Mouse (Mus musculus): ENCODE measurements around the gene Rtcb. TPM values are rescaled to one million over a fixed set of nuclear protein-coding genes. Genes with fewer than 3 reads are reported as not detected.

Rtcb gene
- polyA plus RNA-seq, 1 experiment from 2014 or later: 223 TPM

GRCm38 (mm10) chr10:85929208-85929591 is 28.4 kb downstream of the Rtcb start:
- WGBS: 57% methylated on average over 11 of the region's 11 CpGs
- Histone ChIP-seq H3K4me3 (ENCODE audit: low read depth, low read length) (no peak overlapping the region), H3K4me1 (ENCODE audit: control insufficient read depth, insufficient read depth, low read length) (no peaks in the 10 kb centered on the region; the same call in 1 of the 2 replicates), H3K4me2 (ENCODE audit: low read depth, low read length) (no peak overlapping the region; the same call in 1 of the 2 replicates), H3K9ac (replicated peaks; ENCODE audit: low read length) (no peak overlapping the region), H3K36me3 (replicated peaks; ENCODE audit: control insufficient read depth, insufficient read depth, low read depth, low read length) (no peaks in the 10 kb centered on the region), H3K9me3 (replicated peaks; ENCODE audit: control insufficient read depth, low read length) (no peaks in the 10 kb centered on the region), H3K27me3 (ENCODE audit: control insufficient read depth, insufficient read depth, low read length) (peaks cover 4% of the 10 kb centered on the region), H3K27ac (replicated peaks; ENCODE audit: low read depth, low read length) (no peak overlapping the region)
- ATAC-seq (replicated peaks; ENCODE audit: insufficient number of reproducible peaks, low FRiP score, low TSS enrichment, low read depth) (no peak), DNase-seq (ENCODE audit: low spot score) (no peak)

GRCm38 (mm10) chr10:85928499-85929207 is 29.0 kb downstream of the Rtcb start:
- Histone ChIP-seq H3K27me3 (ENCODE audit: control insufficient read depth, insufficient read depth, low read length) (peaks cover 4% of the 10 kb centered on the region), H3K4me3 (ENCODE audit: low read depth, low read length) (peak overlapping the region; percentile 52), H3K9ac (replicated peaks; ENCODE audit: low read length) (peak overlapping the region; percentile 54), H3K36me3 (replicated peaks; ENCODE audit: control insufficient read depth, insufficient read depth, low read depth, low read length) (no peaks in the 10 kb centered on the region), H3K4me2 (ENCODE audit: low read depth, low read length) (peak overlapping the region; percentile 95), H3K9me3 (replicated peaks; ENCODE audit: control insufficient read depth, low read length) (no peaks in the 10 kb centered on the region), H3K27ac (replicated peaks; ENCODE audit: low read depth, low read length) (no peak overlapping the region), H3K4me1 (ENCODE audit: control insufficient read depth, insufficient read depth, low read length) (no peaks in the 10 kb centered on the region; the same call in 1 of the 2 replicates)
- ATAC-seq (replicated peaks; ENCODE audit: insufficient number of reproducible peaks, low FRiP score, low TSS enrichment, low read depth) (peak; percentile 80), DNase-seq (ENCODE audit: low spot score) (peak; percentile 80)
- WGBS: 2% methylated on average over 63 of the region's 63 CpGs

- Histone ChIP-seq H3K4me3 (ENCODE audit: low read depth, low read length) (peak within 1 kb of the TSS; percentile 52), H3K9me3 (replicated peaks; ENCODE audit: control insufficient read depth, low read length) (no peaks in the 10 kb centered on the region), H3K9ac (replicated peaks; ENCODE audit: low read length) (peak within 1 kb of the TSS; percentile 54), H3K27ac (replicated peaks; ENCODE audit: low read depth, low read length) (no peak within 1 kb of the TSS), H3K4me2 (ENCODE audit: low read depth, low read length) (peak within 1 kb of the TSS; percentile 95), H3K4me1 (ENCODE audit: control insufficient read depth, insufficient read depth, low read length) (no peaks in the 10 kb centered on the region; the same call in 1 of the 2 replicates), H3K36me3 (replicated peaks; ENCODE audit: control insufficient read depth, insufficient read depth, low read depth, low read length) (no peaks in the 10 kb centered on the region), H3K27me3 (ENCODE audit: control insufficient read depth, insufficient read depth, low read length) (peaks cover 4% of the 10 kb centered on the region)
- DNase-seq (ENCODE audit: low spot score) (peak; percentile 29), ATAC-seq (replicated peaks; ENCODE audit: insufficient number of reproducible peaks, low FRiP score, low TSS enrichment, low read depth) (no peak)
- 2% methylated on average over 23 of the region's 23 CpGs for WGBS
These were observed 29.8 kb downstream of the Rtcb start, which contains the start of gene Ascl4 for GRCm38 (mm10) chr10:85927676-85928445. TSS of gene Ascl4 (plus strand) at chr10:85927681.

- DNase-seq (ENCODE audit: low spot score): peak; percentile 99
- peak within 1 kb of the TSS; percentile 85 for H3K9ac ChIP-seq (replicated peaks; ENCODE audit: low read length)
- H3K9me3 ChIP-seq (replicated peaks; ENCODE audit: control insufficient read depth, low read length): no peaks in the 10 kb centered on the region
- peak within 1 kb of the TSS; percentile 72 for H3K4me3 ChIP-seq (ENCODE audit: low read depth, low read length)
- peak within 1 kb of the TSS; percentile 42 for H3K27ac ChIP-seq (replicated peaks; ENCODE audit: low read depth, low read length)
- WGBS: 0% methylated on average over 54 of the region's 90 CpGs
- ATAC-seq (replicated peaks; ENCODE audit: insufficient number of reproducible peaks, low FRiP score, low TSS enrichment, low read depth): peak; percentile 99
- no peaks in the 10 kb centered on the region for H3K27me3 ChIP-seq (ENCODE audit: control insufficient read depth, insufficient read depth, low read length)
- H3K36me3 ChIP-seq (replicated peaks; ENCODE audit: control insufficient read depth, insufficient read depth, low read depth, low read length): no peaks in the 10 kb centered on the region; the same call in 1 of the 2 replicates
- peak within 1 kb of the TSS; percentile 68 for H3K4me2 ChIP-seq (ENCODE audit: low read depth, low read length)
- H3K4me1 ChIP-seq (ENCODE audit: control insufficient read depth, insufficient read depth, low read length): no peaks in the 10 kb centered on the region
These were observed 40.9 kb downstream of the Rtcb start, which contains the start of gene Prdm4 for GRCm38 (mm10) chr10:85916498-85917309. TSS of gene Prdm4 (minus strand) at chr10:85917142.

Other genes starting within 250 kb of the Rtcb start
- gene Pwp1, start 128.3 kb downstream of the Rtcb start, polyA plus RNA-seq (2014; fragmentation: Nextera tagmentation; extraction: Ambion mirVana): 110 and 116 TPM in 2 replicates
- 37.3 and 38.1 TPM in 2 replicates for gene Prdm4, start 40.7 kb downstream of the Rtcb start, polyA plus RNA-seq (2014; fragmentation: Nextera tagmentation; extraction: Ambion mirVana)
- gene Ascl4, start 30.1 kb downstream of the Rtcb start, polyA plus RNA-seq (2014; fragmentation: Nextera tagmentation; extraction: Ambion mirVana): 0.47 and 0.50 TPM in 2 replicates
- 0.07 TPM in 1 of 2 replicates, not detected in the other for gene Bpifc, start 54.1 kb upstream of the Rtcb start, polyA plus RNA-seq (2014; fragmentation: Nextera tagmentation; extraction: Ambion mirVana)
- 23.1 and 23.3 TPM in 2 replicates for gene Fbxo7, start 64.1 kb upstream of the Rtcb start, polyA plus RNA-seq (2014; fragmentation: Nextera tagmentation; extraction: Ambion mirVana)